Mouse (Mus musculus): ENCODE measurements around the gene Dnajb8.

The Dnajb8 gene
- long read RNA-seq, experiment 1: 0 reads
- long read RNA-seq, experiment 2: 0 reads

- intact Hi-C loops (cut with DNase I): no loop called here
Measured at GRCm38 (mm10) chr6:88221968-88222367, at the start of gene Dnajb8. Gene Dnajb8 (plus strand): TSS chr6:88222268.

- intact Hi-C loops (cut with DNase I): no loop called here
Measured at GRCm38 (mm10) chr6:88174191-88174590, 47.9 kb upstream of the Dnajb8 start.

DNA sequence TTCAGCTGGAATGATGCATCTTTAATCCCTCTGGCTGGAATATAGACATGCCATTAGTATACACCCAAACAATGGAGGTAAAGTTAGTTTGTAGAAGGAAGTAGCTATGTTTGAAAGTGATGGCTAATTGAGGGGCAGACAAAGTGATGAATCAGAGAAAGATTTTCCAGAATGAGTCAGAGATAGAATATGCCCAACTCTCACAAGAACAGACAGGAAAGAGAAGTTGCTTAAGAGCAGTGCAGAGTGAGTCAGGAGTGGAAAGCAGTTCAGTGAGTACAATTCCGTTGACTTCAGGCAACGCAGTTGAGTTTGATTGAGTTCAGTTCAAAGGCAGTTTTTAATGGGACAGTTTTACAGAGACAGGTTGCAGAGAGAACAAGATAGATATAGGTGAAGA, 47.4 kb upstream of the Dnajb8 start:
- intact Hi-C loops (cut with DNase I): no loop called here

DNA sequence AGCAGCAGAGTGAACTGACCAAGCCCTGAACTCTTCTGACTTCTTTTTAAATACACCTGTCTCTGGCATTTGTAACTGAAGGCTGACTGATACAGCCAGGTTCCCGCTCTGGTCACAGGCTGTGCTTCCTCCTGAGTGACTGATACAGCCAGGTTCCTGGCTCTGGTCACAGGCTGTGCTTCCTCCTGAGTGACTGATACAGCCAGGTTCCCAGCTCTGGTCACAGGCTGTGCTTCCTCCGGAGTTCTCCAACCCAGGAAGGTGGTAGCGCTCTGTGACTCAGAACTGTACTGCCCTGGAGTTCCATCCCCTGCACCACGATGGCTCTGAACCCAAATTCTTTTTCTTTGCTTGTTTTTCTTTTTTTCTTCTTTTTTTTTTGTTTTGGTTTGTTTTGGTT, 37.4 kb upstream of the Dnajb8 start:
- intact Hi-C loops (cut with DNase I): loop anchor here (5.0 to 10.0 kb wide), 3 partner anchors 62 to 300 kb away; no protein-coding TSS in a partner anchor

GRCm38 (mm10) chr6:88188148-88188547, 33.9 kb upstream of the Dnajb8 start:
- intact Hi-C loops (cut with DNase I): loop anchor here (2.0 to 10.0 kb wide), 4 partner anchors 55 to 297 kb away; no protein-coding TSS in a partner anchor

DNA sequence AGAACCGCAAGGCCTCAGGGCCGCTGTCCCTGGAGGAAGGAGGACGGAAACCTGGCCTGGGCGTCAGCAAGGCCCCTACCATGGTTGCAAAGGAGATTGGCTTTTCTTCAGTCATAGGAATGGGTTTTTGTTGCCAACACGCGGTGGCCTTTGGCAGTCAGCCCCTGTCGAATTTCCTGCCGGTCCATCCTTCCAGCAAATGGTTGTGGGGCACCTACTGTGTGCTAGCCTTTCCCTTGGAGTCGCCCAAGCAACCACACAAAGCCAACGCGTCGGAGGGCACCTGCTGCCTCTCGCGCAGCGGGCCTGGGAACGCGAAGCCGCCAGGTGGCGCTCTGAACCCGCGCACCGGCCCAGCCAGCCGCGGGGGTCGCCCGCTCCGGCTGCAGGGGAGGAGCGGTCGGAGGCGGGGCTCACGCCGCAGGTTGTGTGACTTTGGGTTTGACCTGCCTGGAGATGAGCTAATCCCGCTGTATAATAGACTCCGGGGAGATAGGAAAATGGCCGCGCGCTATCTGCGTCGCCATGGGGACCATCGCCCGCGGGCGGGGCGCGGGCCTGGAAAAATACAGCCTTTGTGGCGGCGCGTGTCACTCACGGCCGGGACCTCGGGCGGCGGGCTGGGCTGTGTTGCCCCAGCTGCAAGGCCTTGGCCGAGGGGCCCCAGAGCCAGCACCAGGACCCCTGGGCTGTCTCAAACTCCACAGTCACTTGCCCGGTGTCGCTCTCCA, 32.6 kb upstream of the Dnajb8 start:
- intact Hi-C loops (cut with DNase I): loop anchor here (2.0 to 10.0 kb wide), 6 partner anchors 53 to 313 kb away; no protein-coding TSS in a partner anchor

- intact Hi-C loops (cut with DNase I): loop anchor here (5.0 kb wide), 2 partner anchors 127 to 312 kb away; no protein-coding TSS in a partner anchor
Measured at GRCm38 (mm10) chr6:88190043-88190309, 32.1 kb upstream of the Dnajb8 start.

DNA sequence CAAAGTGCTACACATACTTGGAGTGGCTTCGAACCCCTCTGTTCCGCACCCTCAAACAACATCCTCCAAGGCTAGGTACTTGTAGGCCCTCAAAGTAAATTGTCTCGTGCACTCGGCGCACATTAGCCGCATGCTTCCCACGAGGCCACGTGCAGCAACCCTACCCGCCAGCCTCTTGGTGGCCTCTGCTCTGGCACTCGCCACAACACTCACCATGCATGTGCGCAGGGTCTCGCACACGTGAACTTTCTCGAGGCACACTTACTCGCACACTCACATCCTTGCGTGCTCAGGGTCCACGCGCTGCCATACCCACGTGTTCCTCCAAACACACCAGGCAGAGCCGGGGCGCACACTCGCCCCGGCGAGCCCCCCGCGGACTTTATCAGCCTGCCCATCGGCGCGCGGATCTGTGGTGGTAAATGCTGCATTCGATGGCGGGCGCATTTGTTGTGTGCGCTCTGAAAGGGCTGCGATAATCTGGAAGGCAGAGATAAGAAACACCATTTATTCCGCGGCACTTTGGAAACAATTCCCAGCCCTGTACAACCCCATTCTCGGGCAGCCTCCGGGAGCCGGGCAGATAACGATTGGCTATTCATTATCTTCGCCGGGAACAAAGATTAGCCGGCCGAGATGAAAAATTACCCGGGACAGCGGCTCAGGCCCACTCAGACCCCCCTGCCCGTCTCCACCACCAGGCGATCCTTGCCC, 31.6 kb upstream of the Dnajb8 start:
- intact Hi-C loops (cut with DNase I): loop anchor here (5.0 kb wide), 2 partner anchors 127 to 312 kb away; no protein-coding TSS in a partner anchor

DNA sequence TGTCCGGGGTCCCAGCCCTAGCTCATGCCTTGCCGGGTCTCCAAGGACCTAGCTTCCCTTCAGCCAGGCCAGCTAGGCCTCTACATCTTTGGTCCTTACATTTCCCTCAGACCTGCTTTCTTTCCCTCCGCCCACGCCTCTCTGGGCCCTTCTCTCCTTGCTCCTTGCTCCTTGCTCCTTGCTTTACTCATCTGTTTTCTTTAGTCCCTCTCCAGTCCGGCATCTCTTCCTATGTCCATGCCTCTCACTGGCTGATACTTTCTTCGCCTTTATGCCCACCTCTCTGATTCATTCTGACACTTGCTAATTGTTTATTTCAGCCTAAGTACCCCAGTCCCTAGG, 31.1 kb upstream of the Dnajb8 start:
- intact Hi-C loops (cut with DNase I): loop anchor here (5.0 kb wide), 2 partner anchors 126 to 311 kb away; no protein-coding TSS in a partner anchor

GRCm38 (mm10) chr6:88191411-88192070, 30.5 kb upstream of the Dnajb8 start:
- intact Hi-C loops (cut with DNase I): loop anchor here (5.0 kb wide), 2 partner anchors 126 to 311 kb away; no protein-coding TSS in a partner anchor

GRCm38 (mm10) chr6:88192756-88193155, 29.3 kb upstream of the Dnajb8 start:
- intact Hi-C loops (cut with DNase I): loop anchor here (5.0 kb wide), 2 partner anchors 125 to 310 kb away; no protein-coding TSS in a partner anchor

GRCm38 (mm10) chr6:88193433-88194052, 28.5 kb upstream of the Dnajb8 start, which contains the start of gene Gata2:
Gene Gata2 (plus strand): TSS chr6:88193891.
- intact Hi-C loops (cut with DNase I): loop anchor here (5.0 kb wide), 2 partner anchors 124 to 309 kb away; no protein-coding TSS in a partner anchor

- intact Hi-C loops (cut with DNase I): loop anchor here (5.0 kb wide), 2 partner anchors 123 to 308 kb away; no protein-coding TSS in a partner anchor
Measured at GRCm38 (mm10) chr6:88194053-88194977, 27.8 kb upstream of the Dnajb8 start.

GRCm38 (mm10) chr6:88194978-88195325, 27.1 kb upstream of the Dnajb8 start:
- intact Hi-C loops (cut with DNase I): loop anchor here (5.0 kb wide), 2 partner anchors 122 to 307 kb away; no protein-coding TSS in a partner anchor

GRCm38 (mm10) chr6:88196054-88196732, 25.9 kb upstream of the Dnajb8 start:
- intact Hi-C loops (cut with DNase I): no loop called here

GRCm38 (mm10) chr6:88196733-88197312, 25.2 kb upstream of the Dnajb8 start:
- intact Hi-C loops (cut with DNase I): no loop called here

GRCm38 (mm10) chr6:88197313-88198069, 24.6 kb upstream of the Dnajb8 start:
- intact Hi-C loops (cut with DNase I): no loop called here

Measured in adrenal gland (tissue).